Mouse (Mus musculus): ENCODE measurements around the gene Trip6.

- TF ChIP-seq CTCF (IDR thresholded peaks at IDR 0.05; ENCODE audit: low read depth) (no peak), EP300 (IDR thresholded peaks at IDR 0.05; ENCODE audit: low read depth) (no peak)
These were observed 39.9 kb upstream of the Trip6 start for GRCm38 (mm10) chr5:137354091-137354490.
